Mouse (Mus musculus) stomach, postnatal 0 days (tissue): ENCODE results near the gene Farsb. TPM values are rescaled to one million over a fixed set of nuclear protein-coding genes. Genes with fewer than 3 reads are reported as not detected.
A peak's percentile ranks its signal among the peaks of the same experiment; 100 is the strongest.

Source experiments
- ATAC-seq: fragments of 200-750 bp; cut with Nextera tagmentation; 2 replicates; pipeline ENCODE4 v1.8.0; 2017; ENCODE audit not compliant: low FRiP score, low TSS enrichment
- DNase-seq: peaks from one replicate; pipeline ENCODE4 v3.0.0-alpha.2; 2016; ENCODE audit warnings: low spot score
- H3K27ac ChIP-seq: fragments of 300-500 bp; sonication (generic); replicated peaks from 2 replicates; pipeline ENCODE4 v1.5.1; 2014; ENCODE audit warnings: mild to moderate bottlenecking, control low read depth
- H3K27me3 ChIP-seq: fragments of 300-500 bp; sonication (generic); 2 replicates; pipeline ENCODE4 v1.6.1; 2014; ENCODE audit warnings: low read length; ENCODE audit not compliant: control insufficient read depth, insufficient read depth
- H3K36me3 ChIP-seq: fragments of 300-500 bp; sonication (generic); 2 replicates; pipeline ENCODE4 v1.6.1; 2014; ENCODE audit warnings: low read length, mixed read lengths; ENCODE audit not compliant: control insufficient read depth, insufficient read depth
- H3K4me1 ChIP-seq: fragments of 300-500 bp; sonication (generic); replicated peaks from 2 replicates; pipeline ENCODE4 v1.6.1; 2014; ENCODE audit warnings: antibody characterized with exemption; ENCODE audit not compliant: control insufficient read depth, insufficient read depth
- H3K4me2 ChIP-seq: fragments of 300-500 bp; sonication (generic); replicated peaks from 2 replicates; pipeline ENCODE4 v1.6.1; 2014; ENCODE audit warnings: low read depth, mild to moderate bottlenecking, control low read depth, moderate library complexity
- H3K4me3 ChIP-seq: fragments of 300-500 bp; sonication (generic); 2 replicates; pipeline ENCODE4 v1.5.1; 2014; ENCODE audit warnings: low read depth, low read length, control low read depth
- H3K9ac ChIP-seq: fragments of 300-500 bp; sonication (generic); 2 replicates; pipeline ENCODE4 v1.6.1; 2014; ENCODE audit warnings: mild to moderate bottlenecking, low read length, control low read depth, mixed read lengths
- H3K9me3 ChIP-seq: fragments of 300-500 bp; sonication (generic); 2 replicates; pipeline ENCODE4 v1.6.1; 2016; ENCODE audit warnings: low read length; ENCODE audit not compliant: control insufficient read depth
- CTCF ChIP-seq: IDR thresholded peaks from 2 replicates; pipeline ENCODE4 v1.5.1; 2016; ENCODE audit warnings: antibody characterized with exemption, low read depth, mild to moderate bottlenecking, moderate library complexity
- EP300 ChIP-seq: optimal IDR thresholded peaks from 2 replicates; pipeline ENCODE3; 2016; ENCODE audit warnings: antibody characterized with exemption
- WGBS: fragments of 180-500 bp; shearing (Covaris S2); extraction: QIAGEN DNeasy Blood & Tissue Kit; methylation state at CpG from one replicate; pipeline ENCODE4 v1.1.7; 2014; 5-methylcytosine and 5-hydroxymethylcytosine counted together
- polyA plus RNA-seq: library from polyadenylated mRNA; unstranded; fragments of >200 nt; fragmentation: Nextera tagmentation; extraction: Ambion mirVana; gene quantifications from 2 replicates; pipeline ENCODE4 v1.2.1, GENCODE M21; 2015

Gene Farsb
- polyA plus RNA-seq, 1 experiment from 2014 or later = 81.5 TPM

DNA sequence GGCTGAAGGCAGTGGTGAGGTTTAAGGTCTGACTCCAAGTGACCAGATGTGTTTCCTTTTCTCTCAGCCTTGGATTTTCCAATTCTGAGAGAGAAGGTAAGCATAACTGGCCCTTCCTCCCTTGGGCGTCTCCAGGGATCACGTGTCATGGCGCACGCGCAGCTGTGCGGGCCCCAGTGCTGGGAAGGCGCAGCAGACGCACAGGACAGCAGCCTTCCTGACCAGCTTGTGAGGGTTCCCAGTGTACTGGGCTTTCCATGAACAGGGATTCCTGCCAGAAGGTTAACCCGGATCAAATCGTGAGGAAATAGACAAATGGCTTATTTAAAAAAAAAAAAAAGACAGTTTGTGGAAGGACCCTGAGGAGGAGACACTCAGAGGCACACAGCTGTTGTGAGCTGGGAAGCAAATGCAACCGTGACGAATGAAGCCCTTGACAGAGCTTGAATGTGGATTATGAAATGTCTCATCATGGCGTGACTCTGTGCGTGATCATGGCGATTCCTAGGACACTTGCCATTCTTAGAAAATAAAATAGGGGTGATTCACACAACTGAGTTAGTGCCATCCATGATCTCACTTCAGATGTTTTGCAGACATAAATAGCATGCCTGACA is 43.6 kb upstream of the Farsb start:
- TF ChIP-seq CTCF (no peak), EP300 (no peak)
- ATAC-seq = no peak
- H3K4me1 ChIP-seq = no peaks in the 10 kb centered on the region
- no peak overlapping the region for H3K9ac ChIP-seq
- H3K27me3 ChIP-seq = no peaks in the 10 kb centered on the region
- WGBS = 75% methylated on average over 15 of the region's 15 CpGs
- no peaks in the 10 kb centered on the region for H3K36me3 ChIP-seq
- DNase-seq = no peak
- H3K4me3 ChIP-seq = no peak overlapping the region
- H3K27ac ChIP-seq = no peak overlapping the region
- H3K4me2 ChIP-seq = no peak overlapping the region
- H3K9me3 ChIP-seq = no peaks in the 10 kb centered on the region

DNA sequence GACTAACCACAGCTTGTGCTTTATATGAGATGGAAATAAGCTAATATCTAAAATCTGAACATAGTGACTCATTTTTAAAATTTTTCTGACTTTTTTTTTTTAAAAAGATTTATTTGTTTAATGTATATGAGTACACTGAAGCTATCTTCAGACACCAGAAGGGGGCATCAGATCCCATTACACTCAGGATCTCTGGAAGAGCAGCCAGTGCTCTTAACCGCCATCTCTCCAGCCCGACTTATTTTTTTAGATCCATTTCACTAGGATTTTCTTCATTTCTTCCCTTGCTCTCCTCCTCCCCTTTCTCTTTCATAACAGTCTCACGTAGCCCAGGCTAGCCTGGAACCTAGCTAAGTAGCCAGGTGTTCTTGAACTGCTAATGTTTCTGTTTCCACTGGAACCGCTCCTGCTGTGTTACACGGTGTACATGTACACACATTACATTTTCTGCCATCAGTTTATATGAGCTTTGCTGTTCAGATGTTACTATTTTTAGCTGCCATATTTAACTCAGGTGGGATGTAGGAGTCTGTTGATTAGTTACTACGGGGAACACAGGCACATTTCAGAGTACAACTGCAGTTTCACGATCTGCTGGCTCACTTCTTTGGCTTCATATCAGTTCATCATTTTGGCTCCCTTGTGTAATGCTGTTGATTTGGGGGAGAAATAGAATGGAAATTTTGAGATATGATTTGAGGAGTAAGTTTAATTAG is 42.0 kb upstream of the Farsb start:
- 0 out of 2 replicates have a peak, but pooled peaks have one; percentile 25 for TF ChIP-seq CTCF
- TF ChIP-seq EP300 = no peak
- no peaks in the 10 kb centered on the region for H3K9me3 ChIP-seq
- no peak overlapping the region for H3K4me2 ChIP-seq
- WGBS = 70% methylated on average over 7 of the region's 7 CpGs
- H3K4me1 ChIP-seq = no peaks in the 10 kb centered on the region
- no peak for DNase-seq
- no peaks in the 10 kb centered on the region for H3K36me3 ChIP-seq
- no peak for ATAC-seq
- no peak overlapping the region for H3K27ac ChIP-seq
- H3K27me3 ChIP-seq = no peaks in the 10 kb centered on the region
- H3K4me3 ChIP-seq = no peak overlapping the region
- H3K9ac ChIP-seq = no peak overlapping the region

DNA sequence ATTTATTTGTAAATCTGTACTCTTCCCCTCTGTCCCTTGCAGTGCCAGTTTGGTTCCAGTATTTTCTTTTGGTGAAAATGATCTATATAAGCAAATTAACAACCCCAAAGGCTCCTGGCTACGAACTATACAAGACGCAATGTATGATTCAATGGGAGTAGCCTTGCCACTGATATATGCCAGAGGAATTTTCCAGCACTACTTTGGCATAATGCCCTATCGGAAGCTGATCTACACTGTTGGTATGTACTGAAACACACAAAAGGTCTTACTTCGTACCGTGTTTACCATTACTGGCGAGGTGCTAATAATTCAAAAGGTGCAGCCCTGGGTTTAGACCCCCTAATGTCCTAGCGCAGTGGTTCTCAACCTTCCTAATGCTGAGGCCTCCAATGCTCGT is 40.3 kb upstream of the Farsb start:
- no peaks in the 10 kb centered on the region for H3K4me1 ChIP-seq
- DNase-seq = no peak
- WGBS = 64% methylated on average over 8 of the region's 8 CpGs
- no peak for TF ChIP-seq EP300
- TF ChIP-seq CTCF = no peak
- no peak overlapping the region for H3K9ac ChIP-seq
- no peaks in the 10 kb centered on the region for H3K27me3 ChIP-seq
- ATAC-seq = no peak
- no peaks in the 10 kb centered on the region for H3K9me3 ChIP-seq
- H3K4me2 ChIP-seq = no peak overlapping the region
- no peak overlapping the region for H3K27ac ChIP-seq
- no peaks in the 10 kb centered on the region for H3K36me3 ChIP-seq
- no peak overlapping the region for H3K4me3 ChIP-seq

DNA sequence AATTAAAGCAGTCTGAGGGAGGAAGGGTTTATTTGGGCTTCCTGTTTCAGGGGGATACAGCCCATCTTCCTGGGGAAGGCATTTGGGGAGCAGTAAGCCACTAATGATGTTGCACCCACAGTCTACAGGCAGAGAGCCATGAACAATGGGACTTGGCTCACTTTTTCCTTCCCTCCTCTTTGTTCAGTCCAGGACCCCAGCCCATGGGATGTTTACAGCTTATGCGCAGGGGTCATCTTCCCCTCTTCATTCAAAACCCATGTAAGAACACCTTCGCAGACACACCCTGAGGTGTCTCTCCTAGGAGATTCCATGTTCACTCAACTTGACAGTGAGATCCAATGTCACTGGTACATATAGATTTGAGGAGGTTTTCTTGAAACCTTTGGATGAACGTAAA is 39.7 kb upstream of the Farsb start:
- ATAC-seq = no peak
- no peak overlapping the region for H3K27ac ChIP-seq
- TF ChIP-seq CTCF (no peak), EP300 (no peak)

DNA sequence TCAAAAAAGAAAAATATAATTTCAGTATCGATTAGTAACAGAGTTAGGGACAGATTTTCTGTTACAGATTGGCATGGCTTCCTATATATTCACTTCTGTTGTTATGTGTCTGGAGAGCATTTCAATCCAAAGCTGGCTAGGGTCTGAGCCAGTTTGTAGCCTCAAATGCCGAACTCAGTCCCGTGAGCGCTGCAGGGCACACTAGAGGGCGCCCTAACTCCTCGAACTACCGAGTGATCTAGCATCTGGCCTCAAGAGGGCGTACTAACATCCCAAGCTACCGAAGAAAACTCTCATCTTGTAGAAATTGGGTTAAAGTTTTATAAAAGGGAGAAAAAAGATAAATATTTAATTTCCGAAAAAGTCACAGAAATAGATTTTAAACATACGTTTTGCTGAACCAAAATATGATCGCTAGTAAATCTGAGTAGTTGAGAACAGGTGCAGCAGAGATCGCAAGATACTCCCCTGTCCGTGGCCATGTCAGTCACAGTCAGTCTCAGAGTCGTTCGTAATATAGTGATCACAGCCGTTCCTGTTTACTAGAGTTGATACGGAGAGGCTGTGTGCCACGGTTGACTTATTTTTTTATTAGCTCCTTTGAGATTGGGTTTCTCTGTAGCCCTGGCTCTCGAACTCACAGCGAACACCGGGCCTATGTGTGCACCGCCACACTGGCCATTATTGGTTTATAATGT is 36.6 kb upstream of the Farsb start:
- H3K27me3 ChIP-seq = no peaks in the 10 kb centered on the region
- no peaks in the 10 kb centered on the region for H3K36me3 ChIP-seq
- H3K9ac ChIP-seq = no peak overlapping the region
- H3K27ac ChIP-seq = no peak overlapping the region
- H3K4me2 ChIP-seq = no peak overlapping the region
- TF ChIP-seq EP300 (no peak), CTCF (peak; percentile 95)
- no peaks in the 10 kb centered on the region for H3K9me3 ChIP-seq
- H3K4me3 ChIP-seq = no peak overlapping the region
- 49% methylated on average over 23 of the region's 23 CpGs for WGBS
- H3K4me1 ChIP-seq = no peaks in the 10 kb centered on the region
- DNase-seq = peak; percentile 72
- no peak for ATAC-seq

More for the DNA sequence above, 39.7 kb upstream of the Farsb start:
- Histone ChIP-seq H3K4me2 (no peak overlapping the region), H3K36me3 (no peaks in the 10 kb centered on the region), H3K9ac (no peak overlapping the region), H3K27me3 (no peaks in the 10 kb centered on the region), H3K4me1 (no peaks in the 10 kb centered on the region), H3K9me3 (no peaks in the 10 kb centered on the region), H3K4me3 (no peak overlapping the region)
- DNase-seq = no peak
- WGBS = 91% methylated on average over 3 of the region's 3 CpGs

DNA sequence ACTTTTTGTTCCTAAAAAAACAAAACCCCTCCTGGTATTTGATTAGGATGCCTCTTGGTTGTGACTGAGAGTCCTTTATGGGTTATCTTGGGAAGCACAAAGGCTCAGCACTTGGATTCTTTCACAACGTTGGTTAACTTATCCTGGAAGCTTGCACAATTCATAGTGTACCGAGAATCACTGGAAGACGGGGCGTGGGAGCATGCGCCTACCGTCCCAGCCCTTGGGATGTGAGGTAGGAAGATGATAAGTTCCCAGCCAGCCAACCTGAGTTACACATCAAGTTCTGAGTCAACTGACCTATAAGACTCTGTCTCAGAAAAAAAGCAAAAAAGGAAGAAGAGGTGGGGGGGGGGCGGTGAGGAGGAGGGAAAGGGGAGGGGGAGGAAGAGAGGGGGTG is 30.2 kb upstream of the Farsb start:
- no peak for DNase-seq
- Histone ChIP-seq H3K27me3 (no peaks in the 10 kb centered on the region), H3K9me3 (no peaks in the 10 kb centered on the region), H3K4me1 (no peaks in the 10 kb centered on the region), H3K27ac (no peak overlapping the region), H3K4me3 (no peak overlapping the region), H3K9ac (no peak overlapping the region), H3K36me3 (no peaks in the 10 kb centered on the region), H3K4me2 (no peak overlapping the region)
- no peak for ATAC-seq
- WGBS = 83% methylated on average over 7 of the region's 7 CpGs
- no peak for TF ChIP-seq EP300
- TF ChIP-seq CTCF = no peak
